Mouse (Mus musculus) cortical plate, adult 2 months (tissue): Measurements from ENCODE around the gene Cilp2. TPM values are rescaled to one million over a fixed set of nuclear protein-coding genes. Genes with fewer than 3 reads are reported as not detected.
A peak's percentile ranks its signal among the peaks of the same experiment; 100 is the strongest.

ENCODE experiments used
- H3K27ac ChIP-seq: fragments of 200-500 bp; 2 replicates; pipeline ENCODE4 v1.5.1; 2012; ENCODE audit warnings: low read length, control low read depth, inconsistent platforms; ENCODE audit not compliant: insufficient read depth
- H3K4me1 ChIP-seq: fragments of 200-500 bp; 2 replicates; pipeline ENCODE4 v1.6.1; 2011; ENCODE audit warnings: low read length; ENCODE audit not compliant: control insufficient read depth, insufficient read depth
- H3K4me3 ChIP-seq: fragments of 200-500 bp; 2 replicates; pipeline ENCODE4 v1.5.1; 2011; ENCODE audit warnings: mild to moderate bottlenecking, low read length, control low read depth; ENCODE audit not compliant: insufficient read depth
- CTCF ChIP-seq: fragments of 200-500 bp; IDR thresholded peaks from 2 replicates; pipeline ENCODE4 v1.5.1; 2011; ENCODE audit warnings: mild to moderate bottlenecking, control low read depth, low read length; ENCODE audit not compliant: insufficient read depth; ENCODE audit errors: extremely low read depth
- POLR2A ChIP-seq: fragments of 200-500 bp; IDR thresholded peaks from 2 replicates; pipeline ENCODE4 v1.6.1; 2011; ENCODE audit warnings: mild to moderate bottlenecking, low read length, control low read depth; ENCODE audit not compliant: insufficient read depth; ENCODE audit errors: extremely low read depth
- polyA plus RNA-seq: library from polyadenylated mRNA; depleted of rRNA; stranded (reverse); fragments of >200 nt; gene quantifications from 2 replicates; pipeline ENCODE4 v1.2.3, GENCODE M21; 2012

The Cilp2 gene
- polyA plus RNA-seq, 1 experiment, result 1.4 TPM

DNA sequence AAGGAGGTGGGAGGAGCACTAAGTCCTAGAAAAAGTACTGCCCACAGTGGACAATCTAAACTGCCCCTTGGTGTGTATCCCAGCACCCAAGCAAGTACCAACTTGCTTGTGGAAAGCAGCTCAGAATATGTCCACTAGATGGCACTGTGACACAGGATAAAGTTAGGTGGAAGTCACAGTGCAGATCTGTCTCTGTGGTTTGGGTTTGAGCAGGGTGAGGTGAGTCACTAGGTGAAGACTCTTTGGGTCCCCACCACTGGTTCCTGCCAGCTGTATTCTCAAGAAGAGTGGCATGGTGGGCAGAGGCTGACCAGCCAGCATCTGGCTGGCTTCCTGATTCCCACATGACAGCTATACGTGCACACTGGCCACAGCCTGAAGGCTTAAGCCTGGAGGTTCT, 31.5 kb upstream of the Cilp2 start:
- Histone ChIP-seq H3K4me3 (no peak overlapping the region), H3K4me1 (no peaks in the 10 kb centered on the region), H3K27ac (no peak overlapping the region)
- TF ChIP-seq CTCF (peak; percentile 88), POLR2A (no peak)

DNA sequence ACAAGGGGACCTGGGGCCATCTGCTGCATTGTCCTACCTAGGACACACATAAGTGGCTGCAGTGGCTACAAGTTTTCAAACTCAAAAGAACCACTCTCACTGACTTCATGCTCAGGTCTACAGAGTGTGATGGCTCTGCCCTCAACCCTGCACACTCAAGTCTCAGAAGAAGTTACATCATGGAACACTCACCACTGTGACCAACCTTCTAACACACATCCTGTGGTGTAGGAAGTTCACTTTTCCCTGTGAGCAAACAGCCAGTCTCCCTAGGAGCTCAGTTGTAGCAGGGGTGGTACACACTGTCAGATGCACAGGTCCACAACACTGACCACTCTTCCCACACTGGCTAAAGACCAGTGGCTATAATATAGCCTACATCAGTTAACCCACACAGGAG, 31.0 kb upstream of the Cilp2 start:
- Histone ChIP-seq H3K4me1 (no peaks in the 10 kb centered on the region), H3K4me3 (no peak overlapping the region), H3K27ac (no peak overlapping the region)
- TF ChIP-seq CTCF (no peak), POLR2A (no peak)

DNA sequence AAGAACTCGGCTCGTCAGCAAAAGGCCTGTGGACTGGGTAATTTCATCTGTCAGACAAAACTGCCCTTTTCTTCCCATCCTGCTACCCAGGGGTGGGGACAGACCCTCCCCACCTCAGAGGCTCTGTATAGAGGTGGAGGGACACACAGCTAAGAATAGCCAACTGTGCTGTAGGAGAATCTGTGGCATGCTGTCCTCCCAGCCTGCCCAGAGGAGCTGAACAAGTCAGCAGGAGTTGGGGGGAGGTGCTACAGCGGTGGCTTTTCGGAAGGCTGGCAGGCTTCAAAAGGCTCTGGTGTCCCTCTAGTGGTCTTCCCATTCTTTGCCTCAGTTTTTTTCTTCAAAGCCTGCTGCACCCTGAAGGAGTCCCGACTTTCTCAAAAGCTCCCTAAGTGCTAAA, 28.3 kb upstream of the Cilp2 start:
- no peak overlapping the region for H3K4me3 ChIP-seq
- TF ChIP-seq CTCF, result peak; percentile 51
- no peak for TF ChIP-seq POLR2A
- H3K27ac ChIP-seq, result no peak overlapping the region

DNA sequence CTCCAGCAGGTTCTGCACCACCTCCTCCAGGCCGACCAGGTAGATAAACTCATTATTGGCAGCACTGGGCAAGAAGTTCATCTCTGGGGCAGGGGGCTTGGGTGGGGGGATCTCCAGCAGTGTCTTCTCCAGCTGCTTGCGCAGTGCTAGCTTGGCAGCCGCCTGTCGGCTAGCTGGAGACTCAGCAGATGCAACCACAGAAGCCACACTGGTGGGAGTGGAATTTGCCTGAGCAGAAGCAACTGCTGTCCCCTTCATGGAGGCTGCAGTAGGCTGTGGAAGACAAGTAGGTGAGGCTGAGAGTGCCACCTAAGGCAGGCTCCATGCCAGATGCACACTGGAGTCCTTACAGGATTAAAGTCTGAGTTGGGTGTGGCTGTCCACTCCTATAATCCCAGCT, 27.0 kb upstream of the Cilp2 start:
- H3K4me1 ChIP-seq, result no peaks in the 10 kb centered on the region
- no peak overlapping the region for H3K4me3 ChIP-seq
- TF ChIP-seq CTCF (no peak), POLR2A (no peak)
- H3K27ac ChIP-seq, result no peak overlapping the region

More for the DNA sequence above, 28.3 kb upstream of the Cilp2 start:
- H3K4me1 ChIP-seq, result no peaks in the 10 kb centered on the region

DNA sequence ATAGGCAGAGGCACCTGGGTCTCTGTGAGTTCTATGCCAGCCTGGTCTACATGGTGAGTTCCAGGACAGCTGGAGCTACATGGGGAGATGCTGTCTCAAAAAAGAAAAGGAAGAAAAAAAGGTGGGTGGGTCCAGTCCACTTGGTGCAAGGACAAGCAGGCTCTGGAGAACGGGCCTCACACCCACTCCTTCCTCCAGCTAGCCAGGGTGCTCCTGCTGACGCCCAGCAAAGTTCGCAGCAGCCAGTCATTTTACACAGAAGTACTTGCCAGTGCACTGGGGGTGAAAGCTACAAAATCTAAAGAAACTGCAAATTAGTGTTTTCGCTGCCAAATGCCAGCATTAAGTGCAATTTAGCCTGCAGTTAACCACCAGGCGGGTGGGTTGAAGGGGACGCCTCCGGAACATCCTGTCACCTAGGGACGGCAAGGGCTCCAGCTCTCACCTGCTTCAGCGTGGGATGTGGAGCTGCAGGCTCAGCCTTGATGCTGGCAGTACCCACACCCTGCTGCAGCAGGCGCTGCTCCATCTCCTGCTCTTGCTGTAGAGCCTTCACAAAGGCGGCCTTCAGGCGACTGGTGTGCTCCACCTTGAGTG, 25.1 kb upstream of the Cilp2 start:
- Histone ChIP-seq H3K4me1 (no peaks in the 10 kb centered on the region), H3K4me3 (no peak overlapping the region)

DNA sequence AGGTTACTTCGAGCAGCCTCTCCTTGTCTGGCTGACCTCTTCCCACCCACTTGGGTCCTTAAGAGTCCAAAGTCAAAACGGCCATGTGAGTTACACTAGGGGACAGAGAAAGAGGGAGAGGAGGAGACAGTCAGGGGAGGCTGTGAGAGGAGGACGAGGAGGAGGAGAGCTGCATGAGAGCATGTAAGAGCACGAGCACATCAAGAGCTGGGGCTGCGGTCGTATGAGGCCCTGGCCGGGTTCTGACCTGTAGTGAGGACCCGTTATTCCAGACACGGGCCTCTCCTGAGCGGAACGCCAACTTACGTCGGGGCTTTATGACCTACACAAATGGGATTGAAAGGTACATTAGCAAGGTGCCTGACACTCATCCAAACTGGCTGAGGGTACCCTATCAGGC, 24.4 kb upstream of the Cilp2 start:
- no peak overlapping the region for H3K27ac ChIP-seq
- TF ChIP-seq POLR2A (no peak), CTCF (no peak)
- H3K4me3 ChIP-seq, result no peak overlapping the region
- no peaks in the 10 kb centered on the region for H3K4me1 ChIP-seq

More for the DNA sequence above, 25.1 kb upstream of the Cilp2 start:
- no peak for TF ChIP-seq POLR2A
- TF ChIP-seq CTCF, result peak; percentile 25; the same call in 1 of the 2 replicates
- no peak overlapping the region for H3K27ac ChIP-seq

DNA sequence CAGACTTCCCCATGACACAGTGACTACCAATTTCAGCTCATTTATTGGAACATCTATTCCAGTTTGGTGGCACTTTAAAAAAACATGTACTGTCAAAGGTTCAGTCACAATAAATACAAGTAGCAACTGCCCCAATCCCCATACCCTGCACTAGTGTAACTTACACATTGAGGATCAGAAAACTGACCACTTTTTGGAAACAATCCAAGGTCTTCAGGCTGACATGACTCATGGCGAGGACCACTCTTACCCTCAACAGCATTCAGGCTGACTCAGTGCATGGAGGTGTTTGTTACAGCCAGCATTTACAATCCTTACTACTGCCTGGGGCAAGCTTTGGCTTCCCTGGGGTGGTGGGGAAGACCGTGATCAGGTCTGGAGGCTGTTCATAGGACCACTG, 19.6 kb upstream of the Cilp2 start:
- no peak overlapping the region for H3K27ac ChIP-seq
- H3K4me3 ChIP-seq, result no peak overlapping the region
- no peak for TF ChIP-seq POLR2A
- no peak for TF ChIP-seq CTCF
- H3K4me1 ChIP-seq, result peaks cover 3% of the 10 kb centered on the region; the same call in 1 of the 2 replicates

DNA sequence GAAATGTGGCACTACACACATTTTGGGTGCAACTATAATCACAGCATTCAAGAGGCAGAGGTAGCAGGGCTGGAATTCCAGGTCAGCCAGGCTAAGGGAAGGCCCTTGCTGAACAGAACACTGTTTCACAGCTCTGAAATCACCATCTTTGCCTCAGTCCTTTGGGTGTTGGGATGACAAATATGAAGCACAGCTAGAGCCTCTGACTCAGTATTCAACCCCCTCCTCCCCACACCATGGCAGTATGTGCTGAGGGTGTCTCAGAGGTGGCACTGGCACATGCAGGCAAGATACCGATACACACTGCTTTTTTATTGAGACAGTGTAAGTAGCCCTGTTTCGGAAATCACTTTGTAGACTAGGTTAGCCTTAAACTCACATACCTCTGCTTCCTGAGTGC, 18.8 kb upstream of the Cilp2 start:
- TF ChIP-seq CTCF (no peak), POLR2A (no peak)
- Histone ChIP-seq H3K27ac (no peak overlapping the region), H3K4me1 (peaks cover 3% of the 10 kb centered on the region; the same call in 1 of the 2 replicates), H3K4me3 (no peak overlapping the region)

DNA sequence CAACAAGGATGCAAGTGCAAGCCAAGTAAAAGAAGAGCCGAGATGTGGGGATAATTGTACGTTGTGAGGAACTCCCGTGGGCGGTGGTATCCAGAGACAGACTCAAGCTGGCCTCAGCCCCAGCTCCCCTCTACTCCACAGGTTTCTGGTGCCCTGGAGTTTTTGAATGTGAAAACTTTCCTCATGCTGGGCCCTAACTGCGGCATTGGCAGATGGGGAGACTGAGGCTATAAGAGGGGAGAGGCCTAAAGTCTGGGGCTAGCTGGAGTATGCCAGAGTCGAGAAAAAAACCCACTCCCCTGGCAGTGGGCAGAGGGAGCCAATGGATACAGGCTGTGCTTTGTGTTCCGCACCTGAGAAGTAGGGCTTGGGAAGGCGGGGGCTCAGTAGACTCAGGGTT, 16.6 kb upstream of the Cilp2 start:
- Histone ChIP-seq H3K4me3 (no peak overlapping the region), H3K4me1 (peaks cover 8% of the 10 kb centered on the region), H3K27ac (no peak overlapping the region)
- TF ChIP-seq CTCF (no peak), POLR2A (no peak)

DNA sequence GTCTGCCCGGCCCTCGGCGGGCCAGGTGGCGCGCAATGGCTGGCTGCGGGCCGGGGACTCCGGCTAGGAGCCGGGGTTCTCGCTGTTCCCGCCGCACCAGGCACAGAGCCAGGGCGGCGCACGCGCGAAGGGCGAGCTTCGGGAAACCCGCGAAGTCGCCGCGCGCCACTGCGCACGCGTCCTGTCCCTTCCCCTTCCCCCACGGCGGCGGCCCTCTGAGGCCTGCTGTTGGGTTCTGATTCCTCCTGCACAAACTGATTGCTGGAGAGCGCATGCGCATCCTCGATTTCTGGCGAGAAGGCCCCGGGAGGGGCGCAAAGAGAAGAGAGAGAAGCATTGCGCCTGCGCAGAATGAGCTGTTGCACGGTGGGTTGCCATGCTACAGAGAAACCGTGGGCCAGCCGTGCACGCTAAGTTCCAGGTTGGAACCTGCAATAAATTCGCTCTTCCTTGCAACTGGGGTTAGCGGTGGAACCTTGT, 15.6 kb upstream of the Cilp2 start:
- Histone ChIP-seq H3K4me1 (peaks cover 8% of the 10 kb centered on the region), H3K27ac (peak overlapping the region; percentile 70), H3K4me3 (peak overlapping the region; percentile 45)
- TF ChIP-seq CTCF, result no peak
- peak; percentile 65; the same call in 1 of the 2 replicates for TF ChIP-seq POLR2A
